Mouse (Mus musculus) adrenal gland, adult (tissue): ENCODE data around the gene Psmd3.
A peak's percentile ranks its signal among the peaks of the same experiment; 100 is the strongest.
"Not testable (repeated sequence)": the region's sequence is repeated elsewhere in the genome, so short reads cannot be mapped to it uniquely, and the experiment has no call there.

Source experiments
- DNase-seq, 2 experiments: peaks; one replicate each; pipeline ENCODE4 v3.0.0; 2022 to 2023; ENCODE audit warnings: low spot score in 1 of 2; ENCODE audit not compliant: inconsistent age in 2 of 2

The Psmd3 gene

GRCm38 (mm10) chr11:98688009-98688408 is 5.7 kb downstream of the Psmd3 start:
- DNase-seq = no peak

GRCm38 (mm10) chr11:98693201-98693600 is 10.8 kb downstream of the Psmd3 start:
- DNase-seq = no peak

GRCm38 (mm10) chr11:98693746-98694145 is 11.4 kb downstream of the Psmd3 start:
- DNase-seq = no peak

GRCm38 (mm10) chr11:98694301-98694700 is 11.9 kb downstream of the Psmd3 start:
- DNase-seq = no peak

- no peak for DNase-seq
These were observed 13.1 kb downstream of the Psmd3 start for GRCm38 (mm10) chr11:98695408-98695807.

GRCm38 (mm10) chr11:98696454-98697216 is 14.3 kb downstream of the Psmd3 start:
- DNase-seq = no peak

- DNase-seq = no peak
These were observed 14.9 kb downstream of the Psmd3 start for GRCm38 (mm10) chr11:98697225-98697624.

- no peak for DNase-seq
These were observed 16.7 kb downstream of the Psmd3 start for GRCm38 (mm10) chr11:98698849-98699640.

GRCm38 (mm10) chr11:98699911-98700310 is 17.6 kb downstream of the Psmd3 start:
- DNase-seq = peak; percentile 72 to 93

GRCm38 (mm10) chr11:98701213-98701670 is 18.9 kb downstream of the Psmd3 start, which contains the start of gene Csf3:
TSS of gene Csf3 (plus strand) at chr11:98701263.
- DNase-seq = no peak

- DNase-seq = no peak
These were observed 20.0 kb downstream of the Psmd3 start for GRCm38 (mm10) chr11:98702323-98702722.

GRCm38 (mm10) chr11:98705021-98705420 is 22.7 kb downstream of the Psmd3 start:
- DNase-seq = no peak

GRCm38 (mm10) chr11:98707401-98708281 is 25.3 kb downstream of the Psmd3 start:
- peak in 1 of 2 experiments; percentile 30 for DNase-seq

GRCm38 (mm10) chr11:98708282-98708956 is 26.1 kb downstream of the Psmd3 start:
- peak in 1 of 2 experiments; percentile 52 for DNase-seq

- DNase-seq = peak in 1 of 2 experiments; percentile 36
These were observed 26.8 kb downstream of the Psmd3 start for GRCm38 (mm10) chr11:98709001-98709741.

- DNase-seq = peak; percentile 75 to 92
These were observed 28.2 kb downstream of the Psmd3 start for GRCm38 (mm10) chr11:98710416-98711045.

- no peak for DNase-seq
These were observed 28.7 kb downstream of the Psmd3 start for GRCm38 (mm10) chr11:98711046-98711434.

- DNase-seq = not testable (repeated sequence)
These were observed 29.7 kb downstream of the Psmd3 start for GRCm38 (mm10) chr11:98712009-98712408.

- no peak for DNase-seq
These were observed 31.3 kb downstream of the Psmd3 start for GRCm38 (mm10) chr11:98713703-98714102.
